Mouse (Mus musculus): ENCODE results near the gene Pik3cg.

- TF ChIP-seq POLR2A (IDR thresholded peaks at IDR 0.05; ENCODE audit: insufficient read length, low read depth) (no peak), E2F4 (IDR thresholded peaks at IDR 0.05; ENCODE audit: insufficient read depth) (no peak), MYOG (IDR thresholded peaks at IDR 0.05; ENCODE audit: control insufficient read depth in 1 of 3, insufficient read depth in 1 of 3, insufficient read length in 2 of 3, low read depth in 2 of 3) (no peak), MAX (IDR thresholded peaks at IDR 0.05; ENCODE audit: low read depth) (no peak), TCF12 (IDR thresholded peaks at IDR 0.05; ENCODE audit: insufficient read depth, poor library complexity, severe bottlenecking) (no peak), SRF (IDR thresholded peaks at IDR 0.05; ENCODE audit: control insufficient read depth, insufficient read length, low read depth) (no peak), USF1 (IDR thresholded peaks at IDR 0.05; ENCODE audit: low read depth) (no peak), POLR2AphosphoS2 (IDR thresholded peaks at IDR 0.05; ENCODE audit: insufficient read length, low read depth) (no peak), MYOD1 (IDR thresholded peaks at IDR 0.05; ENCODE audit: control insufficient read depth in 1 of 3, insufficient read length in 2 of 3, low read depth in 2 of 3) (no peak), CEBPB (IDR thresholded peaks at IDR 0.05; ENCODE audit: insufficient read depth, poor library complexity, severe bottlenecking) (no peak), REST (IDR thresholded peaks at IDR 0.05; ENCODE audit: insufficient read depth, insufficient read length) (no peak), TCF3 (IDR thresholded peaks at IDR 0.05; ENCODE audit: insufficient read length, low read depth) (no peak)
Measured at GRCm38 (mm10) chr12:32237839-32238238, 29.4 kb upstream of the Pik3cg start.

Measured in myocyte (in vitro differentiated cells).